Mouse (Mus musculus) brain, embryonic 14.5 days (tissue): ENCODE results near the gene Sparc.

Source experiments
- CTCF ChIP-seq: fragments of 200-500 bp; IDR thresholded peaks from 2 replicates; pipeline ENCODE4 v1.5.1; 2012; ENCODE audit warnings: inconsistent platforms, mild to moderate bottlenecking, moderate library complexity, borderline replicate concordance; ENCODE audit not compliant: insufficient read depth, insufficient read length; ENCODE audit errors: extremely low read depth
- POLR2A ChIP-seq: fragments of 200-500 bp; IDR thresholded peaks from 2 replicates; pipeline ENCODE4 v1.6.1; 2012; ENCODE audit warnings: mild to moderate bottlenecking, inconsistent platforms, borderline replicate concordance; ENCODE audit not compliant: poor library complexity, insufficient read depth, insufficient read length, severe bottlenecking; ENCODE audit errors: extremely low read depth

DNA sequence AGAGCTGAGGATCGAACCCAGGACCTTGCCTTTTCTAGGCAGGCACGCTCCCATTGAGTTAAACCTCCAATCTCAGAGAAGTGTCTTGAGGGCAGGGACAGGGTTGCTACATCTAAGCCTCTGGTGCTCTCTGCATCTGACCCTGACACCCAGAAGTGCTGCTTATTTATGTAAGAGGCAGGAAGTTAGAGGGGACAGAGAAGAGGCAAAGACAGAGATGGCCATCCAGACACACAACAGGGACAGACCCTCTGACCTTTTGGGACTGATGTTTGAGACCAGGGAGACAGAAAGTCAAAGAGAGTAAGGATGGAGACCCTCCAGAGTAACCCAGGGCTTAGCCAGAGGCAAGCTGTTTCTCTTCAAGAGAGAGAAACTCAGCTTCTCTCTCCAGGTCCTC is 7.0 kb upstream of the Sparc start:
- TF ChIP-seq CTCF, result no peak
- no peak for TF ChIP-seq POLR2A
